Mouse (Mus musculus): Measurements from ENCODE around the gene Tlr12. TPM values are rescaled to one million over a fixed set of nuclear protein-coding genes. Genes with fewer than 3 reads are reported as not detected.

Tlr12 gene
- total RNA-seq, 2 experiments from 2014 or later = 0.87 to 1.4 TPM

Other genes starting within 250 kb of the Tlr12 start
- 1 to 10 TPM; 5.9 to 7.6 TPM for gene Zscan20, start 8.5 kb downstream of the Tlr12 start, total RNA-seq (2021)
- gene Phc2, start 36.1 kb upstream of the Tlr12 start, total RNA-seq (2021) = 10 to 100 TPM; 91.8 to 95.1 TPM
- under 1 TPM; 0.34 to 0.70 TPM for gene A3galt2, start 136.7 kb upstream of the Tlr12 start, total RNA-seq (2021)
- gene Zfp362, start 187.4 kb upstream of the Tlr12 start, total RNA-seq (2021) = 10 to 100 TPM; 68.0 to 69.9 TPM